Mouse (Mus musculus): Measurements from ENCODE around the gene Fam126a.

DNA sequence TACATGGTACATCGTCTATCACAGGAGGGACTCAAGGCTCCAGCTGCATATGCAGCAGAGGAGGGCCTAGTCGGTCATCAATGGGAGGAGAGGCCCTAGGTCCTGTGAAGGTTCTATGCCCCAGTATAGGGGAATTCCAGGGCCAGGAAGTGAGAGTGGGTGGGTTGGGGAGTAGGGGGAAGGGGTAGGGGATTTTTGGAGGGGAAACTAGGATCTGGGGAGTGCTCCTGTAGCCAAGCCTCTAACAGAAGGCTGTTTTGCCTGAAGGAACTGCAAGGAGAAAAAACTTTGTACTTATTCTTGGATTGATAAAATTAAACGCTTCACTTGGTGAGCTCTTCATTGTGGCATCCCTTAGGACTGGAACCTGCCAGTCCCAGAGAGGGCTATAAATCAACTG, 30.5 kb upstream of the Fam126a start:
- TF ChIP-seq CTCF (IDR thresholded peaks at IDR 0.05; ENCODE audit: extremely low read depth, insufficient read depth, low read length) (no peak), POLR2A (IDR thresholded peaks at IDR 0.05; ENCODE audit: extremely low read depth, insufficient read depth, low read length) (no peak)

Data from cortical plate, adult 2 months (tissue).